Mouse (Mus musculus) gastrocnemius, postnatal 25 days (tissue): ENCODE measurements around the gene Slc25a11. TPM values are rescaled to one million over a fixed set of nuclear protein-coding genes. Genes with fewer than 3 reads are reported as not detected.
A peak's percentile ranks its signal among the peaks of the same experiment; 100 is the strongest.

Experiments
- DNase-seq: peaks from one replicate; pipeline ENCODE4 v3.0.0; 2022
- total RNA-seq, 2 experiments: library from RNA; stranded (reverse); gene quantifications; 1 replicate in 1 of 2; 2 replicates in 1 of 2; pipeline ENCODE4 v1.2.3; 2021

The Slc25a11 gene
- total RNA-seq, 2 experiments from 2014 or later: 307 to 310 TPM

- DNase-seq: peak; percentile 67
Observed at GRCm38 (mm10) chr11:70621972-70622814, 25.1 kb downstream of the Slc25a11 start.

GRCm38 (mm10) chr11:70619101-70619500 lies 28.2 kb downstream of the Slc25a11 start, which contains the start of gene Chrne:
TSS of gene Chrne (minus strand) at chr11:70619216.
- DNase-seq: peak; percentile 70

- no peak for DNase-seq
Observed at GRCm38 (mm10) chr11:70615516-70616093, 31.7 kb downstream of the Slc25a11 start, which contains the start of gene 4930544D05Rik. TSS of gene 4930544D05Rik (plus strand) at chr11:70615848.

- DNase-seq: peak; percentile 67
Observed at GRCm38 (mm10) chr11:70615074-70615473, 32.2 kb downstream of the Slc25a11 start.

GRCm38 (mm10) chr11:70612505-70612904 lies 34.8 kb downstream of the Slc25a11 start:
- DNase-seq: no peak

GRCm38 (mm10) chr11:70610752-70611151 lies 36.5 kb downstream of the Slc25a11 start:
- DNase-seq: no peak

- no peak for DNase-seq
Observed at GRCm38 (mm10) chr11:70608381-70609066, 38.8 kb downstream of the Slc25a11 start.

- DNase-seq: no peak
Observed at GRCm38 (mm10) chr11:70607611-70608010, 39.7 kb downstream of the Slc25a11 start.

- no peak for DNase-seq
Observed at GRCm38 (mm10) chr11:70606717-70607116, 40.6 kb downstream of the Slc25a11 start.

- peak; percentile 42 for DNase-seq
Observed at GRCm38 (mm10) chr11:70605024-70605566, 42.2 kb downstream of the Slc25a11 start.

GRCm38 (mm10) chr11:70598451-70598953 lies 48.8 kb downstream of the Slc25a11 start:
- DNase-seq: no peak

- no peak for DNase-seq
Observed at GRCm38 (mm10) chr11:70597301-70597700, 50.0 kb downstream of the Slc25a11 start.

- no peak for DNase-seq
Observed at GRCm38 (mm10) chr11:70596094-70596493, 51.2 kb downstream of the Slc25a11 start.

- no peak for DNase-seq
Observed at GRCm38 (mm10) chr11:70595638-70596037, 51.6 kb downstream of the Slc25a11 start.

GRCm38 (mm10) chr11:70594253-70594989 lies 52.9 kb downstream of the Slc25a11 start:
- no peak for DNase-seq

Other genes with a start within 250 kb of the Slc25a11 start
- gene Pelp1, start 237.4 kb downstream of the Slc25a11 start, total RNA-seq: 10 to 100 TPM; 15.5 to 18.5 TPM
- 1 to 10 TPM; 7.5 to 9.0 TPM for gene Arrb2, start 214.8 kb downstream of the Slc25a11 start, total RNA-seq
- gene Med11, start 195.6 kb downstream of the Slc25a11 start, total RNA-seq: 1 to 10 TPM; 5.6 to 6.2 TPM
- gene Zmynd15, start 188.0 kb downstream of the Slc25a11 start, total RNA-seq: under 1 TPM; 0.38 to 0.97 TPM
- 1 to 10 TPM; 1.3 to 2.0 TPM for gene Cxcl16, start 187.5 kb downstream of the Slc25a11 start, total RNA-seq
- not detected for gene Tm4sf5, start 142.2 kb downstream of the Slc25a11 start, total RNA-seq
- not detected for gene Vmo1, start 132.9 kb downstream of the Slc25a11 start, total RNA-seq
- not detected for gene Gltpd2, start 128.3 kb downstream of the Slc25a11 start, total RNA-seq
- 100 to 1,000 TPM; 242 to 248 TPM for gene Psmb6, start 122.1 kb downstream of the Slc25a11 start, total RNA-seq
- gene Gm40193, start 114.5 kb downstream of the Slc25a11 start, total RNA-seq: not detected
- 10 to 100 TPM; 17.4 to 17.7 TPM for gene Pld2, start 107.4 kb downstream of the Slc25a11 start, total RNA-seq
- gene Mink1, start 84.6 kb downstream of the Slc25a11 start, total RNA-seq: 10 to 100 TPM; 26.3 to 27.2 TPM
- gene 4930544D05Rik, start 31.6 kb downstream of the Slc25a11 start, total RNA-seq: not detected
- 10 to 100 TPM; 22.6 to 24.7 TPM for gene Chrne, start 28.3 kb downstream of the Slc25a11 start, total RNA-seq
- not detected for gene Gp1ba, start 8.4 kb downstream of the Slc25a11 start, total RNA-seq
- 10 to 100 TPM; 29.5 to 32.6 TPM for gene Rnf167, start 244 bp downstream of the Slc25a11 start, total RNA-seq
- gene Pfn1, start 7.2 kb upstream of the Slc25a11 start, total RNA-seq: 100 to 1,000 TPM; 284 to 293 TPM
- 1,000 to 10,000 TPM; 7,828 to 7,878 TPM for gene Eno3, start 9.7 kb upstream of the Slc25a11 start, total RNA-seq
- gene Spag7, start 21.9 kb upstream of the Slc25a11 start, total RNA-seq: 10 to 100 TPM; 81.6 to 82.3 TPM
- 10 to 100 TPM; 36.9 to 37.3 TPM for gene Camta2, start 40.6 kb upstream of the Slc25a11 start, total RNA-seq
- 1 to 10 TPM; 5.6 to 9.0 TPM for gene Inca1, start 52.7 kb upstream of the Slc25a11 start, total RNA-seq
- 100 to 1,000 TPM; 388 to 467 TPM for gene Kif1c, start 53.1 kb upstream of the Slc25a11 start, total RNA-seq
- 1 to 10 TPM; 8.8 to 9.6 TPM for gene Zfp3, start 116.7 kb upstream of the Slc25a11 start, total RNA-seq
- gene Scimp, start 165.1 kb upstream of the Slc25a11 start, total RNA-seq: not detected
- 10 to 100 TPM; 28.4 to 29.2 TPM for gene Rabep1, start 197.3 kb upstream of the Slc25a11 start, total RNA-seq